ENCODE assay signal across 28 mouse cellular contexts in genomic region chr10:68935843-68936242, GRCm38 (mm10).
DNase-seq lines count a peak whose midpoint lies in the region; ATAC-seq lines count a peak whose summit lies in the region.
"Had no signal": no experiment of that assay in that cellular context is flagged by ENCODE, and none has a peak within 500 bp of the region (broad histone marks: within the 10 kb centered on the region; RNA-seq: fewer than 3 reads in every experiment).

No protein-coding gene starts in this region.

- H3K4me1 ChIP-seq in limb, embryonic 13.5 days: peaks cover 16% of the 10 kb centered on the region
- no peaks in the 10 kb centered on the region for H3K4me1 ChIP-seq in limb, embryonic 10.5 days
- H3K4me1 ChIP-seq in liver, embryonic 11.5 days (replicated peaks; ENCODE audit: control insufficient read depth, insufficient read depth, low read length): no peaks in the 10 kb centered on the region
- H3K4me1 ChIP-seq: heart, embryonic 12.5 days; hindbrain, embryonic 13.5 days; liver, embryonic 12.5 days; midbrain, embryonic 10.5 days had no signal

- intact Hi-C loops in heart, postnatal 36 days (cut with DNase I): no loop called here

- H3K9me3 ChIP-seq in limb, embryonic 13.5 days: no peaks in the 10 kb centered on the region
- H3K9me3 ChIP-seq in limb, embryonic 10.5 days (replicated peaks): no peaks in the 10 kb centered on the region
- no peaks in the 10 kb centered on the region for H3K9me3 ChIP-seq in liver, embryonic 11.5 days (ENCODE audit: control insufficient read depth, low read length)
- H3K9me3 ChIP-seq: embryonic facial prominence, embryonic 13.5 days; heart, embryonic 12.5 days; hindbrain, embryonic 13.5 days; midbrain, embryonic 10.5 days had no signal

- H3K4me3 ChIP-seq in limb, embryonic 13.5 days: no peak overlapping the region
- H3K4me3 ChIP-seq in limb, embryonic 10.5 days: no peak overlapping the region
- no peak overlapping the region for H3K4me3 ChIP-seq in liver, embryonic 11.5 days (ENCODE audit: low read depth, low read length)
- H3K4me3 ChIP-seq: embryonic facial prominence, embryonic 13.5 days; heart, embryonic 12.5 days; hindbrain, embryonic 13.5 days; liver, embryonic 12.5 days; midbrain, embryonic 10.5 days; myocyte had no signal

- H3K27me3 ChIP-seq in limb, embryonic 13.5 days: 0 out of 2 replicates have a peak, but pooled peaks cover 3% of the 10 kb centered on the region
- H3K27me3 ChIP-seq in limb, embryonic 10.5 days (ENCODE audit: low read depth, poor library complexity, severe bottlenecking): no peaks in the 10 kb centered on the region
- no peaks in the 10 kb centered on the region for H3K27me3 ChIP-seq in liver, embryonic 11.5 days (replicated peaks; ENCODE audit: control insufficient read depth, insufficient read depth, low read length)
- H3K27me3 ChIP-seq: embryonic facial prominence, embryonic 13.5 days; heart, embryonic 12.5 days; hindbrain, embryonic 13.5 days; liver, embryonic 12.5 days had no signal

- 41% methylated on average over 5 of the region's 5 CpGs for WGBS in limb, embryonic 13.5 days
- 91% methylated on average over 5 of the region's 5 CpGs for WGBS in limb, embryonic 10.5 days
- 75% methylated on average over 5 of the region's 5 CpGs for WGBS in liver, embryonic 11.5 days

- DNase-seq in heart, adult 11 months: peak; percentile 18
- DNase-seq in heart, postnatal 36 days: no peak
- no peak for DNase-seq in limb, embryonic 10.5 days (ENCODE audit: low spot score)
- peak; percentile 81 for DNase-seq in Muller cell, postnatal 12 days (ENCODE audit: inconsistent ontology term)
- DNase-seq in fibroblast of lung, adult 2 months (ENCODE audit: low read depth): peak; percentile 67
- no peak for DNase-seq in liver, embryonic 11.5 days (ENCODE audit: low spot score)
- DNase-seq: adrenal gland, postnatal 36 days; B cell, adult 2 months; cerebellum, adult 11-12 months; cerebellum, postnatal 14 days; forebrain, postnatal 0 days; gastrocnemius, postnatal 14 days; heart, adult 18-20 months; heart, postnatal 10 days; kidney, adult 11 months; left cerebral cortex, postnatal 4 days; lung, adult 2 months; right cerebral cortex, adult 18-20 months; right cerebral cortex, postnatal 4 days; thymus, postnatal 25 days had no signal

- H3K27ac ChIP-seq in limb, embryonic 13.5 days: no peak overlapping the region
- H3K27ac ChIP-seq in limb, embryonic 10.5 days: no peak overlapping the region
- no peak overlapping the region for H3K27ac ChIP-seq in liver, embryonic 11.5 days (ENCODE audit: low read depth, low read length)
- H3K27ac ChIP-seq: embryonic facial prominence, embryonic 13.5 days; hindbrain, embryonic 13.5 days; liver, embryonic 12.5 days; midbrain, embryonic 10.5 days had no signal

- no peak overlapping the region for H3K4me2 ChIP-seq in limb, embryonic 13.5 days (replicated peaks)
- no peak overlapping the region for H3K4me2 ChIP-seq in liver, embryonic 11.5 days
- H3K4me2 ChIP-seq: embryonic facial prominence, embryonic 13.5 days; heart, embryonic 12.5 days; hindbrain, embryonic 13.5 days; liver, embryonic 12.5 days had no signal

- peak; percentile 61; the same call in 1 of the 2 replicates for ATAC-seq in limb, embryonic 13.5 days (ENCODE audit: low FRiP score, low read depth)
- no peak for ATAC-seq in liver, embryonic 11.5 days (replicated peaks; ENCODE audit: low FRiP score)
- ATAC-seq: forebrain, postnatal 0 days; liver, embryonic 12.5 days; midbrain, embryonic 16.5 days had no signal

- H3K36me3 ChIP-seq in limb, embryonic 13.5 days: no peaks in the 10 kb centered on the region
- no peaks in the 10 kb centered on the region for H3K36me3 ChIP-seq in limb, embryonic 10.5 days
- H3K36me3 ChIP-seq in liver, embryonic 11.5 days (ENCODE audit: control insufficient read depth, insufficient read depth, low read length): no peaks in the 10 kb centered on the region
- H3K36me3 ChIP-seq: embryonic facial prominence, embryonic 13.5 days; heart, embryonic 12.5 days; hindbrain, embryonic 13.5 days; liver, embryonic 12.5 days; midbrain, embryonic 10.5 days had no signal

- H3K9ac ChIP-seq in limb, embryonic 13.5 days: no peak overlapping the region
- H3K9ac ChIP-seq in liver, embryonic 11.5 days (ENCODE audit: low read depth, low read length): no peak overlapping the region
- H3K9ac ChIP-seq: embryonic facial prominence, embryonic 13.5 days; forebrain, postnatal 0 days; heart, embryonic 12.5 days; hindbrain, embryonic 13.5 days; liver, embryonic 12.5 days had no signal

Comparison
In these comparisons a context has a peak if more than half of its experiments do, and no peak if none do; other contexts are left out.
1. DNase-seq: peak in heart, adult 11 months (single experiment), Muller cell, postnatal 12 days (single experiment) and fibroblast of lung, adult 2 months (single experiment); none in heart, postnatal 36 days (0 of 2), limb, embryonic 10.5 days (single experiment) and liver, embryonic 11.5 days (single experiment).